Mouse (Mus musculus): ENCODE data around the gene Map3k5.

Gene Map3k5

GRCm38 (mm10) chr10:20005491-20005952 lies 71.2 kb downstream of the Map3k5 start:
- DNase-seq (ENCODE audit: low read depth, low spot score) = no peak

- no peak for DNase-seq (ENCODE audit: low read depth, low spot score)
Observed at GRCm38 (mm10) chr10:20006333-20007093, 72.2 kb downstream of the Map3k5 start.

GRCm38 (mm10) chr10:20009310-20009709 lies 75.0 kb downstream of the Map3k5 start:
- no peak for DNase-seq (ENCODE audit: low read depth, low spot score)

GRCm38 (mm10) chr10:20010018-20010417 lies 75.7 kb downstream of the Map3k5 start:
- no peak for DNase-seq (ENCODE audit: low read depth, low spot score)

GRCm38 (mm10) chr10:20018406-20018805 lies 84.1 kb downstream of the Map3k5 start:
- DNase-seq (ENCODE audit: low read depth, low spot score) = no peak

- no peak for DNase-seq (ENCODE audit: low read depth, low spot score)
Observed at GRCm38 (mm10) chr10:20018806-20019205, 84.5 kb downstream of the Map3k5 start.

GRCm38 (mm10) chr10:20021256-20021655 lies 87.0 kb downstream of the Map3k5 start:
- no peak for DNase-seq (ENCODE audit: low read depth, low spot score)

- DNase-seq (ENCODE audit: low read depth, low spot score) = no peak
Observed at GRCm38 (mm10) chr10:20021670-20022468, 87.6 kb downstream of the Map3k5 start.

- no peak for DNase-seq (ENCODE audit: low read depth, low spot score)
Observed at GRCm38 (mm10) chr10:20022608-20023340, 88.5 kb downstream of the Map3k5 start.

- no peak for DNase-seq (ENCODE audit: low read depth, low spot score)
Observed at GRCm38 (mm10) chr10:20023524-20023923, 89.3 kb downstream of the Map3k5 start.

GRCm38 (mm10) chr10:20024891-20025290 lies 90.6 kb downstream of the Map3k5 start:
- DNase-seq (ENCODE audit: low read depth, low spot score) = no peak

GRCm38 (mm10) chr10:20025781-20026520 lies 91.7 kb downstream of the Map3k5 start:
- DNase-seq (ENCODE audit: low read depth, low spot score) = no peak

- DNase-seq (ENCODE audit: low read depth, low spot score) = no peak
Observed at GRCm38 (mm10) chr10:20030703-20031102, 96.4 kb downstream of the Map3k5 start.

GRCm38 (mm10) chr10:20031936-20032335 lies 97.7 kb downstream of the Map3k5 start:
- DNase-seq (ENCODE audit: low read depth, low spot score) = no peak

- DNase-seq (ENCODE audit: low read depth, low spot score) = no peak
Observed at GRCm38 (mm10) chr10:20036375-20036774, 102.1 kb downstream of the Map3k5 start.

- DNase-seq (ENCODE audit: low read depth, low spot score) = no peak
Observed at GRCm38 (mm10) chr10:20036846-20037245, 102.6 kb downstream of the Map3k5 start.

GRCm38 (mm10) chr10:20039531-20039930 lies 105.3 kb downstream of the Map3k5 start:
- DNase-seq (ENCODE audit: low read depth, low spot score) = no peak

GRCm38 (mm10) chr10:20040116-20040515 lies 105.8 kb downstream of the Map3k5 start:
- DNase-seq (ENCODE audit: low read depth, low spot score) = no peak

GRCm38 (mm10) chr10:20040677-20041076 lies 106.4 kb downstream of the Map3k5 start:
- no peak for DNase-seq (ENCODE audit: low read depth, low spot score)

GRCm38 (mm10) chr10:20042081-20042480 lies 107.8 kb downstream of the Map3k5 start:
- DNase-seq (ENCODE audit: low read depth, low spot score) = no peak

- no peak for DNase-seq (ENCODE audit: low read depth, low spot score)
Observed at GRCm38 (mm10) chr10:20044051-20044450, 109.8 kb downstream of the Map3k5 start.

All from forelimb bud, embryonic 11.5 days (tissue).